In genomic region chr11:104132580-104133441, GRCm38 (mm10) we compare ENCODE assay signal across 9 mouse cellular contexts. TPM values are rescaled to one million over a fixed set of nuclear protein-coding genes. Genes with fewer than 3 reads are reported as not detected.
A peak's percentile ranks its signal among the peaks of the same experiment; 100 is the strongest.
DNase-seq lines count a peak whose midpoint lies in the region; ATAC-seq lines count a peak whose summit lies in the region.
"Had no signal": no experiment of that assay in that cellular context is flagged by ENCODE, and none has a peak within 500 bp of the region (broad histone marks: within the 10 kb centered on the region; RNA-seq: fewer than 3 reads in every experiment).

Gene Crhr1 (plus strand): TSS chr11:104132855.

- peak within 1 kb of the TSS; percentile 52 for H3K9ac ChIP-seq in kidney, embryonic 14.5 days (ENCODE audit: low read depth, low read length)
- peak within 1 kb of the TSS; percentile 81 for H3K9ac ChIP-seq in hindbrain, embryonic 15.5 days
- H3K9ac ChIP-seq in liver, embryonic 13.5 days: no peak within 1 kb of the TSS

- H3K4me2 ChIP-seq in kidney, embryonic 14.5 days (replicated peaks; ENCODE audit: low read depth, low read length): peak within 1 kb of the TSS; percentile 93
- H3K4me2 ChIP-seq in hindbrain, embryonic 15.5 days: peak within 1 kb of the TSS; percentile 89
- peak within 1 kb of the TSS; percentile 59 for H3K4me2 ChIP-seq in liver, embryonic 13.5 days

- H3K4me1 ChIP-seq in kidney, embryonic 14.5 days (ENCODE audit: control insufficient read depth, insufficient read depth, low read length): peaks cover 11% of the 10 kb centered on the region; the same call in 1 of the 2 replicates
- H3K4me1 ChIP-seq in hindbrain, embryonic 15.5 days (replicated peaks): peaks cover 40% of the 10 kb centered on the region
- no peaks in the 10 kb centered on the region; the same call in 1 of the 2 replicates for H3K4me1 ChIP-seq in liver, embryonic 13.5 days (replicated peaks)

- no peak within 1 kb of the TSS for H3K27ac ChIP-seq in kidney, embryonic 14.5 days (ENCODE audit: low read depth, low read length)
- H3K27ac ChIP-seq in hindbrain, embryonic 15.5 days (replicated peaks): peak within 1 kb of the TSS; percentile 77
- H3K27ac ChIP-seq in liver, embryonic 13.5 days: no peak within 1 kb of the TSS

- H3K36me3 ChIP-seq in kidney, embryonic 14.5 days (ENCODE audit: control insufficient read depth, insufficient read depth, low read length): no peaks in the 10 kb centered on the region
- H3K36me3 ChIP-seq in hindbrain, embryonic 15.5 days: no peaks in the 10 kb centered on the region
- no peaks in the 10 kb centered on the region for H3K36me3 ChIP-seq in liver, embryonic 13.5 days

- peak within 1 kb of the TSS; percentile 59 for H3K4me3 ChIP-seq in kidney, embryonic 14.5 days (ENCODE audit: low read length)
- peak within 1 kb of the TSS; percentile 65 for H3K4me3 ChIP-seq in hindbrain, embryonic 15.5 days
- peak within 1 kb of the TSS; percentile 37 for H3K4me3 ChIP-seq in liver, embryonic 13.5 days (replicated peaks)

- WGBS in kidney, embryonic 14.5 days: 1% methylated on average over 72 of the region's 80 CpGs
- under 1% methylated on average over 61 of the region's 80 CpGs for WGBS in hindbrain, embryonic 15.5 days
- WGBS in liver, embryonic 13.5 days (ENCODE audit: insufficient replicate concordance): 3% methylated on average over 73 of the region's 80 CpGs

- ATAC-seq in kidney, embryonic 14.5 days (ENCODE audit: low FRiP score, low TSS enrichment): peak; percentile 77
- peak; percentile 77 for ATAC-seq in hindbrain, embryonic 15.5 days (ENCODE audit: low FRiP score, low read depth)
- no peak for ATAC-seq in liver, embryonic 13.5 days (ENCODE audit: low read depth)
- ATAC-seq in monocyte, adult 5-6 weeks (replicated peaks; ENCODE audit: insufficient number of reproducible peaks, low FRiP score, low TSS enrichment, poor library complexity, severe bottlenecking): no peak

- no peak for DNase-seq in kidney, adult 18-20 months
- peak; percentile 40 for DNase-seq in WW6 (ENCODE audit: low read depth, low spot score)
- peak; percentile 72 for DNase-seq in embryo, embryonic 11 days
- no peak for DNase-seq in liver, embryonic 13.5 days
- DNase-seq in right cerebral cortex, postnatal 36 days (ENCODE audit: low spot score in 2 of 2): peak; percentile 21 to 38

- H3K9me3 ChIP-seq in kidney, embryonic 14.5 days (ENCODE audit: control insufficient read depth, low read length): no peaks in the 10 kb centered on the region
- H3K9me3 ChIP-seq in hindbrain, embryonic 15.5 days: no peaks in the 10 kb centered on the region
- H3K9me3 ChIP-seq in liver, embryonic 13.5 days (replicated peaks): no peaks in the 10 kb centered on the region

- H3K27me3 ChIP-seq in kidney, embryonic 14.5 days (ENCODE audit: control insufficient read depth, insufficient read depth, low read length): peaks cover 65% of the 10 kb centered on the region
- peaks cover 22% of the 10 kb centered on the region for H3K27me3 ChIP-seq in hindbrain, embryonic 15.5 days
- H3K27me3 ChIP-seq in liver, embryonic 13.5 days: peaks cover 71% of the 10 kb centered on the region

RNA-seq across cellular contexts. Expression of gene Crhr1, which starts in this region (rescaled TPM):
- polyA plus RNA-seq in kidney, embryonic 14.5 days (2014; fragmentation: Nextera tagmentation; extraction: Ambion mirVana): 0.10 and 0.16 TPM in 2 replicates
- polyA plus RNA-seq in hindbrain, embryonic 15.5 days (2015; fragmentation: Nextera tagmentation; extraction: Ambion mirVana): 7.6 and 8.1 TPM in 2 replicates
- polyA plus RNA-seq in liver, embryonic 13.5 days (2015; fragmentation: Nextera tagmentation; extraction: Ambion mirVana): not detected in 2 replicates
- total RNA-seq in monocyte, adult 5-6 weeks (2017): not detected in 3 replicates
- polyA plus RNA-seq: large intestine, adult 2 months had no signal

Comparison
In these comparisons a context has a peak if more than half of its experiments do, and no peak if none do; other contexts are left out.
1. Peak in ATAC-seq, H3K4me3 ChIP-seq, H3K9ac ChIP-seq and H3K4me2 ChIP-seq in kidney, embryonic 14.5 days; RNA of the gene not detected or under 1 TPM.
2. DNase-seq: peak in WW6 (single experiment), embryo, embryonic 11 days (single experiment) and right cerebral cortex, postnatal 36 days (2 of 2); none in kidney, adult 18-20 months (single experiment) and liver, embryonic 13.5 days (single experiment).
3. Peak in every context shown above with its lines, with median percentiles within 50 percentile points of each other: H3K4me2 ChIP-seq and H3K4me3 ChIP-seq.